Mouse (Mus musculus) ES-Bruce4 (cell line): ENCODE measurements around the gene Tbrg1.

Source experiments
- CTCF ChIP-seq: IDR thresholded peaks from one replicate; pipeline ENCODE4 v1.8.1; 2011; ENCODE audit warnings: low read depth, low read length
- POLR2A ChIP-seq: IDR thresholded peaks from one replicate; pipeline ENCODE4 v1.8.1; 2011; ENCODE audit warnings: low read length; ENCODE audit not compliant: insufficient read depth

DNA sequence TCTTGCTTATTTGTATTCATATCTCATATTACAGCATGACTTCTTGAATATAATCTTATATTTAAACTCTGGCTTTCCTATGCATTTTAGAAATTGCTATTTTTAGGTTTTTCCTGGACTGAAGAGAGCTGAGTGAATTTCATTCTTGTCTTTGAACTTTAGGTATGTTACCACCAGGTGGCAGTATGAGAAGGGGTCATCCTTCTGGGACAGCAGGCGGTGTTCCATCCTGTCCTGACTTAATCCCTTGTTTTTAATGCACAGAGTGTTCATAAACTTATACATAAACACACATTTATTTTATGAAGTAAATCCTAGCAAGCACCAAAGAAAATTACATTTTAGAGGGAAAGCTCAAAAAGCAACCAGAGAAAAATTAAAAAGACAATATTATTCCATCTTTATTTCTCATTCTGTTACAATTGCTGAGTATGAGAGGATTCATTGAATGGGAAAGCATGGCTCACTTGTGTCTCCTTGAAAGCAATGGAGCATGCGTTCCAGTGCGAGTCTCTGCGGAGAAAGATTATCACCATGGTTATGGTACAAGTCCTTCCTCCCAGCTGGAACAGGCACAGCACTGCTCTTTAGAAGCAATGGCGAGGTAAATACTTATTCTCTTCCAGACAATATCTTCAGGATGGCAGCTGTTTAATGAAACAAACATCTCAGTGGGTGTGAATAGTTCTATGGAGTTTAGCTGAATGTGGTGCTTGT lies 33.0 kb upstream of the Tbrg1 start:
- TF ChIP-seq CTCF (peak; percentile 4), POLR2A (no peak)
